Mouse (Mus musculus): ENCODE results near the gene Acss1.

Gene Acss1

GRCm38 (mm10) chr2:150656975-150657768 lies 11.1 kb downstream of the Acss1 start:
- no peak for TF ChIP-seq GATA4 (IDR thresholded peaks at IDR 0.05; ENCODE audit: insufficient replicate concordance, low read length)

GRCm38 (mm10) chr2:150656112-150656511 lies 12.2 kb downstream of the Acss1 start:
- no peak for TF ChIP-seq GATA4 (IDR thresholded peaks at IDR 0.05; ENCODE audit: insufficient replicate concordance, low read length)

- no peak for TF ChIP-seq GATA4 (IDR thresholded peaks at IDR 0.05; ENCODE audit: insufficient replicate concordance, low read length)
These were observed 13.0 kb downstream of the Acss1 start for GRCm38 (mm10) chr2:150655290-150655689.

- TF ChIP-seq GATA4 (IDR thresholded peaks at IDR 0.05; ENCODE audit: insufficient replicate concordance, low read length), result no peak
These were observed 13.5 kb downstream of the Acss1 start for GRCm38 (mm10) chr2:150654814-150655213.

GRCm38 (mm10) chr2:150651366-150651765 lies 16.9 kb downstream of the Acss1 start:
- TF ChIP-seq GATA4 (IDR thresholded peaks at IDR 0.05; ENCODE audit: insufficient replicate concordance, low read length), result no peak

GRCm38 (mm10) chr2:150650511-150651074 lies 17.7 kb downstream of the Acss1 start:
- no peak for TF ChIP-seq GATA4 (IDR thresholded peaks at IDR 0.05; ENCODE audit: insufficient replicate concordance, low read length)

GRCm38 (mm10) chr2:150648300-150648895 lies 19.9 kb downstream of the Acss1 start:
- no peak for TF ChIP-seq GATA4 (IDR thresholded peaks at IDR 0.05; ENCODE audit: insufficient replicate concordance, low read length)

GRCm38 (mm10) chr2:150647681-150648299 lies 20.5 kb downstream of the Acss1 start:
- no peak for TF ChIP-seq GATA4 (IDR thresholded peaks at IDR 0.05; ENCODE audit: insufficient replicate concordance, low read length)

GRCm38 (mm10) chr2:150646411-150647121 lies 21.7 kb downstream of the Acss1 start:
- TF ChIP-seq GATA4 (IDR thresholded peaks at IDR 0.05; ENCODE audit: insufficient replicate concordance, low read length), result no peak

- TF ChIP-seq GATA4 (IDR thresholded peaks at IDR 0.05; ENCODE audit: insufficient replicate concordance, low read length), result no peak
These were observed 23.1 kb downstream of the Acss1 start for GRCm38 (mm10) chr2:150645225-150645624.

- TF ChIP-seq GATA4 (IDR thresholded peaks at IDR 0.05; ENCODE audit: insufficient replicate concordance, low read length), result no peak
These were observed 24.4 kb downstream of the Acss1 start for GRCm38 (mm10) chr2:150643726-150644415.

GRCm38 (mm10) chr2:150643166-150643565 lies 25.1 kb downstream of the Acss1 start:
- TF ChIP-seq GATA4 (IDR thresholded peaks at IDR 0.05; ENCODE audit: insufficient replicate concordance, low read length), result no peak

GRCm38 (mm10) chr2:150638370-150638733 lies 29.9 kb downstream of the Acss1 start:
- TF ChIP-seq GATA4 (IDR thresholded peaks at IDR 0.05; ENCODE audit: insufficient replicate concordance, low read length), result no peak

GRCm38 (mm10) chr2:150637702-150638369 lies 30.5 kb downstream of the Acss1 start:
- no peak for TF ChIP-seq GATA4 (IDR thresholded peaks at IDR 0.05; ENCODE audit: insufficient replicate concordance, low read length)
